Mouse (Mus musculus) midbrain, embryonic 10.5 days (tissue): ENCODE measurements at regions not wholly inside any gene's neighbourhood (a gene's known extent, or its start where the extent isn't known, plus 50 kb on each side); places are given as distances from the start of the nearest gene placed in this dataset.

Source experiments
- DNase-seq: peaks from one replicate; pipeline ENCODE4 v3.0.0-alpha.2; 2017; ENCODE audit warnings: low spot score
- H3K27ac ChIP-seq: fragments of 300-500 bp; sonication (generic); replicated peaks from 2 replicates; pipeline ENCODE4 v1.5.1; 2016; ENCODE audit warnings: mild to moderate bottlenecking
- H3K27me3 ChIP-seq: fragments of 300-500 bp; sonication (generic); 2 replicates; pipeline ENCODE4 v1.6.1; 2016; ENCODE audit warnings: low read depth, mild to moderate bottlenecking; ENCODE audit not compliant: poor library complexity, severe bottlenecking
- H3K36me3 ChIP-seq: fragments of 300-500 bp; sonication (generic); 2 replicates; pipeline ENCODE4 v1.6.1; 2016; ENCODE audit warnings: mild to moderate bottlenecking, moderate library complexity
- H3K4me1 ChIP-seq: fragments of 300-500 bp; sonication (generic); 2 replicates; pipeline ENCODE4 v1.6.1; 2016
- H3K4me3 ChIP-seq: fragments of 300-500 bp; sonication (generic); 2 replicates; pipeline ENCODE4 v1.5.1; 2016; ENCODE audit warnings: mild to moderate bottlenecking, moderate library complexity
- H3K9me3 ChIP-seq: fragments of 300-500 bp; sonication (generic); replicated peaks from 2 replicates; pipeline ENCODE4 v1.6.1; 2016; ENCODE audit warnings: mild to moderate bottlenecking
- WGBS: fragments of 180-500 bp; shearing (Covaris S2); methylation state at CpG from one replicate; pipeline ENCODE4 v1.1.7; 2016; 5-methylcytosine and 5-hydroxymethylcytosine counted together

DNA sequence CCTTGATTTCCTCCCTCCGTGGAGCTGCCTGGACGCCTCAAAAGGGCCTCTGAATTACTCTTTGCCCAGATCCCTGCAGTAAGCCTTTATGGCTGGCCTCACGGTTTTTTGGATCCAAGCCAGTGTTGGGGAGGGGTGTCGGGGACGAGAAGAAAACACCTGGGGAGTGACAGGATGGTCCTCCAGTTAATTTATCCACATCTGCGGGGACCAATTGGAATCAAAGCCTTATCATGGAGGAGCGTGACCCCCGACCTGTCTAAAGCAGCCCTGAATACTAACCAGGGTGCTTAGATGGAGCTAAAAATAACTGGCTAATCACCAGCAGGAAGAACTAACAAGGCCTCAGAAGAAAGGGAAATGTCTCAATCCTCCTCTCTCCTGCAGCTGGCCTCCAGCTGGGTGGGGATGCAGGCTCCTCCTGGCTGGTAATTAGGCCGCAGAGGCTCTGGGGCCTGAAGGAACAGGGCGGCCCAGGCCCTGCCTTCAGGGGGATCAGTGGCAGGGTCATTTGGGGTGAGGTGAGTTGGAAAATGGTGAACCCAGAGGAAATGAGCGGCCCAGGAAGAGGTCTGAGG, 107.2 kb upstream of the Atp1a1 start:
- 8% methylated on average over 11 of the region's 11 CpGs for WGBS
- H3K4me3 ChIP-seq: no peak overlapping the region

DNA sequence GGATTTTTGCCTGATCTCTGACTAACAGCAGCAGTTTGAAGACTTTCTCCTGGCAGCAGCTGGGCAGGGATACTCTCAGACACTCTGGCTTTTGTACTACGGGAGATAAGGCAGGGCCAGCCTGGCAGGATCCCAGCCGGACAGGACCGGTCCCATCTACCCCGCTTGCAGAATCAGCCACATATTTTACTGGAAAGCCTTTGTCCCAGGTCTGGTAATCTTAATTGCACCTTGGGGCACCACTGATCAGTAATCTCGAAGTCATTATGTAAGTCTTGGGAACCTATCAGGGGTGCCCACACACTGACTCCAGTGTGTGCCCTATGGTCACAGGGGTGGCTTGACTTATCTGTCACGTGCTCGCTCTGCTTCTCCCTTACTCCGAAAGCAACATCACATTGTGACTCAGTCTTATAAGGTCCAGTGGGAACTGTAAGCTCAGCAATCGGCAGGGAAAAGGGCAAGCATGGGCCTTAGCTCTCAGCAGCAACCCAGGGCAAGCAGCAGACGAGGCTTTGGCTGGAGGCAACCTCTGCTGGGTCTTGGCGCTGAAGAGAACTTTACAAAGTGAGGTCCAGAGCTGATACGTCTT, 105.0 kb upstream of the Atp1a1 start:
- Histone ChIP-seq H3K4me1 (peaks cover 28% of the 10 kb centered on the region), H3K36me3 (no peaks in the 10 kb centered on the region), H3K9me3 (no peaks in the 10 kb centered on the region), H3K4me3 (no peak overlapping the region), H3K27me3 (peaks cover 11% of the 10 kb centered on the region; the same call in 1 of the 2 replicates), H3K27ac (no peak overlapping the region)
- DNase-seq: no peak
- WGBS: 88% methylated on average over 12 of the region's 12 CpGs

More for the DNA sequence above, 107.2 kb upstream of the Atp1a1 start:
- Histone ChIP-seq H3K4me1 (peaks cover 28% of the 10 kb centered on the region), H3K9me3 (no peaks in the 10 kb centered on the region), H3K27me3 (peaks cover 11% of the 10 kb centered on the region; the same call in 1 of the 2 replicates), H3K27ac (peak overlapping the region; percentile 39), H3K36me3 (no peaks in the 10 kb centered on the region)
- peak; percentile 41 for DNase-seq

DNA sequence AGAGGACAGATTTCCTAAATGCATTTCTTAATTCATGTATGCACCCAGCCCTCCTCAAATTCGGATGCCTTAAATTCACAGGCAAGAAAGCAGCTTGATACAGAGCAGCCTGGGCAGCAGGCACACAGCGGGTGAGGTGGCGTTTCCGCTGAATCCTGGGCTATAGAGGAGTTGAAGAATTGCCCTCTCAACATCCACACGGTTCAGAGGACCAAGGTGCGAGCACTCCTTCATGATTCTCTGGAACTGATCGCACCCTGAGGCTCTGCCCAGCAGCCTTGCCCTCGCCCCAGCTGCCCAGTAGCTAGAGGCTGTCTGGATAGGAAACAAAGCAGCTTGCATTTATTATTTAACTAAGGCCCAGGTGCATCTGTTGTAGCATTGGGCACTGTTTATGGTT, 104.3 kb upstream of the Atp1a1 start:
- no peak for DNase-seq
- Histone ChIP-seq H3K27me3 (peaks cover 11% of the 10 kb centered on the region; the same call in 1 of the 2 replicates), H3K4me3 (no peak overlapping the region), H3K27ac (0 out of 2 replicates have a peak overlapping the region, but pooled peaks have one; percentile 13), H3K9me3 (no peaks in the 10 kb centered on the region), H3K4me1 (peaks cover 28% of the 10 kb centered on the region), H3K36me3 (no peaks in the 10 kb centered on the region)
- WGBS: 84% methylated on average over 8 of the region's 8 CpGs

DNA sequence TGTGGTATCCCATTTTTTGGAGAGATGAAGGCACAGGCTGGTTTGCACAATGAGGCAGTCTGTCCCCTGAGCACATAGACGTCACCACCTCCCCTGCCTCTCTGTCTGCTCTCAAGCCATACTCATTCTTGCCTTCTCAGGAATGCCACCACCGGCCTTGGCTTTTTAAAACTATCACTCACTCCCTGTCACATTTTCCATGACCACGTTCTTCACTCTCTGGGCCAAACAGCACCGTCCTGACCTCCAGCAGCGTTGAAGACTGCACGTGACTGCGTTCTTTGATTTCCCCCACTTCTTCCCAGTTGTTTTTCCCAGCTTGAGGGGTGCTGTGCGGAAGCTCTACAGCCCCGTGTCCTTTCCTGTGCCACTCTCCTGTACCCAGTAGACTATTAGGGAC, 100.4 kb upstream of the Atp1a1 start:
- Histone ChIP-seq H3K27ac (no peak overlapping the region), H3K27me3 (no peaks in the 10 kb centered on the region; the same call in 1 of the 2 replicates), H3K4me1 (peaks cover 13% of the 10 kb centered on the region), H3K9me3 (no peaks in the 10 kb centered on the region), H3K4me3 (no peak overlapping the region), H3K36me3 (no peaks in the 10 kb centered on the region)
- DNase-seq: no peak
- WGBS: 84% methylated on average over 9 of the region's 9 CpGs

DNA sequence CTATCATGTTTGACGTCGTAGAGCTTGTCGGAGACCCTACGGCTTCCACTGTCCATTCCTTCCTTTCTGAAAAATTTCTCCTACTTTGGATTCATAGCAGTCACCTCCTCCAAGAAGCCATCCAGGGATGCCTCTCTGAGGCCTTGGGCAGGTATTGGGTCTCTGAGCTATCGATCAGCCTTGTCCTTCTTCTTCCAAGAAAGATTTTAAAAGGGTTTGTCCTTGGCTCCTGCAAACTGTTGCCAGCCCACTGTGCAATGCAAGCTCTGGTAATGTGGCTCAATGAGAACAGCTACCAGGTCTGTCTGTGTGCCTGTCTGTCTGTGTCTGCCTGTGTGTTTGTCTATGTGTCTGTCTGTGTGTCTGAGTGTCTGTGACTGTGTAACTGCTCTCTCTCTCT, 99.8 kb upstream of the Atp1a1 start:
- WGBS: 92% methylated on average over 5 of the region's 5 CpGs
- Histone ChIP-seq H3K27ac (no peak overlapping the region), H3K4me3 (no peak overlapping the region), H3K27me3 (no peaks in the 10 kb centered on the region), H3K36me3 (no peaks in the 10 kb centered on the region), H3K9me3 (no peaks in the 10 kb centered on the region), H3K4me1 (peaks cover 13% of the 10 kb centered on the region)
- no peak for DNase-seq

DNA sequence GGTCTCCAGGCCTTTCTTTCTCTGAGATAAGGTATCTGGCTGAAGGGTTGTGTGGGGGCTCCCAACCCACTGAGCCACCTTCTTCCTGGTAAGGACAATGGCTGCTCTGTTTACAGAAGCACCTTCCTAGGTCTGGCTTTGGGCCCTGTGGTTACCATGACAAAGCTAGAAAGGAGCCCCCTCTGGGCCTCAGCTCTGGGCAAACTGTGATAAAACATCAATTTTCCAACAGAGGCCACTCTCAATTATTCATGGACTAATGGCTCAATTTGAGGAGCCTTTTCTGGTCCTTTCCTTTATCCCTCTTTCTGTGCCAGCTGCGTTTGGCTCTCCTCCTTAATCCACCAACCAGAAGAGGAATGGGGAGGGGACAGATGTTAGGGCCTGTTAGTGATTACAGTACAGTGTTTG, 97.3 kb upstream of the Atp1a1 start:
- Histone ChIP-seq H3K4me1 (peaks cover 13% of the 10 kb centered on the region), H3K4me3 (no peak overlapping the region), H3K27ac (peak overlapping the region; percentile 63), H3K36me3 (no peaks in the 10 kb centered on the region), H3K9me3 (no peaks in the 10 kb centered on the region; the same call in 1 of the 2 replicates), H3K27me3 (no peaks in the 10 kb centered on the region)
- DNase-seq: no peak
- 10% methylated on average over 1 of the region's 1 CpGs for WGBS

DNA sequence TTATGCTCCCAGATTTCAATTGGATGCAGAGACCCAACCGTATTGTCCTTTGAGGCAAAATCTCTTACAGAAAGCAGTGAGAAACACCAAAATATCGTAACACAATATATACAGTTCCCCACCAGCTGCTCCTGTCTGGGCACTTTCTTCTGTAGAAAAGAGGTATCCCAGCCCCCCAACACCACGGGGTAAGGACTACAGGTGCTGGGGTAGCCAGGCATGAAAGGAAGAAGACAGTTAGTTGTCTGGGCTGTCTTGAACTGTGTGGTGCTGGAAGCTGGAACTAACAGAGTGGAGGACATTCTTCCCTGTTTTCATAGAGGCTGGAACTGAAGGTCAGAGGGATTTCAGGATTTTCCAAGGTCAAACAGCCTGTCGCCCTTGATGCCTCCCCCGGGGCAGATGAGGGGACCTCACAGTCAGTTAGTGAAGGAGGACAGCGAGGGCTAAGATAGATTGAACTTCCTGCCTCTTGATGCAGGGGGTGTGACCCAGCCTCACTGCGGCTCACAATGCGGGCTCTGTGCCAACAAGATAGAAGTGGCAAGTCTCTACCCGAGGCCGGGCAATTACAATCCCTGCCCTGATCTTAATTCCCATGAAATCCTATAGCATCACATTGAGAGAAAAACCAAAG, 96.6 kb upstream of the Atp1a1 start:
- Histone ChIP-seq H3K9me3 (no peaks in the 10 kb centered on the region; the same call in 1 of the 2 replicates), H3K4me1 (peaks cover 13% of the 10 kb centered on the region), H3K36me3 (no peaks in the 10 kb centered on the region), H3K27ac (peak overlapping the region; percentile 63), H3K4me3 (no peak overlapping the region), H3K27me3 (no peaks in the 10 kb centered on the region)
- no peak for DNase-seq
- 84% methylated on average over 10 of the region's 10 CpGs for WGBS

DNA sequence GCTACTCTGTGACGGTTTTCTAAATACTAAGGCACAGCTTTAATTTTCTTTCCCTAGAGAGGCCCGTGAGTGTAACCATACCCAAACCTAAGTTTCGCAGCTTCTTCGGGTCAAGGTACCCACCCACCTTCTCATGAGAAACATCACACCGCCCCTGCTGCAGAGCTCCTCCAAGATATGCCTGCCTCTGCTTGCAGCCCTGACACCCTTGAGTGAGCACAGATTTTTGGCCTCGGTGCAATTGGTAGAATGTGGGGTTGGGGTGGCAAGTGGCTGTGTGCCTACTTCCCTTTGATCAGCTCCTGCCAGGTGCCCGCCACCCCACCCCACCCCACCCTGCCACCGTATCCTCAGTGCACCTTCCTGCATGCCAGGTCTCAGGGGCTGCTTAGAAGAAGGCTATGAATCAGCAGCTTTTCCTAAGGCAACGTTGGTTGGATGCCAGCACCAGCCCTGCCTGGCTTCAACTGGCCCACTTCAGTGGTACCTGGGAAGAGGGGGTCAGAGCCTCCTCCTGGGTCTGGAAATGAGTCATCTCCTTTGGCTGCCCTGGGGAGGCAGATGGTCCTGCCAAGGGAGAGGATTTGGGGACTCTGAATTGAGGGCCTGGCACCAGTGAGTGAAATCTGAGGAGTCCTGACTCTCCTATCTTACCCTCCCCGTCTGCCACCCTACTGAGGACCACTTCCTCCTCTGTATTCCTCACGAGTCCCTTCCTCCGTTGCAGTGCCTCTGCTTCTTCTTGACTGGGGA, 95.6 kb upstream of the Atp1a1 start:
- DNase-seq: no peak

DNA sequence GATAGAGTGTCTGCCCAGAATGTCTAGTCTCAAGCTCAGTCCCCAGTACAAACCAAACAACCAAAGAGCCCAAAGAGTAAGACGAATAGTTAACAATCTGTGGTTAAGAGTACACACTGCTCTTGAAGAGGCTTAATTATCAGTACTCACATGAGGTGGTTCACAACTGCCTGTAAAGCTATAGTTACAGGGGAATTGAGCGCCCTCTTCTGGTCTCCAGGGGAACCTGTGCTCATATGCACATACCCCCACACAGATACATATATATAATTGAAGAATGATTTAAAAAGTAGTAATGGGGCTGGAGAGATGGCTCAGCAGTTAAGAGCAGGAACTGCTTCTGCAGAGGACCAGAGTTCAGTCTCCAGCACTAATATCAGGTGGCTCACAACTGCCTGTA, 92.3 kb upstream of the Atp1a1 start:
- no peak overlapping the region for H3K4me3 ChIP-seq
- WGBS: 80% methylated on average over 2 of the region's 2 CpGs
- H3K4me1 ChIP-seq: peaks cover 9% of the 10 kb centered on the region
- no peaks in the 10 kb centered on the region for H3K27me3 ChIP-seq
- DNase-seq: no peak
- H3K27ac ChIP-seq: no peak overlapping the region
- H3K36me3 ChIP-seq: no peaks in the 10 kb centered on the region
- H3K9me3 ChIP-seq: no peaks in the 10 kb centered on the region; the same call in 1 of the 2 replicates

More for the DNA sequence above, 95.6 kb upstream of the Atp1a1 start:
- H3K9me3 ChIP-seq: no peaks in the 10 kb centered on the region; the same call in 1 of the 2 replicates
- H3K4me1 ChIP-seq: peaks cover 13% of the 10 kb centered on the region
- no peak overlapping the region for H3K4me3 ChIP-seq
- no peaks in the 10 kb centered on the region for H3K27me3 ChIP-seq
- 79% methylated on average over 12 of the region's 12 CpGs for WGBS
- H3K36me3 ChIP-seq: no peaks in the 10 kb centered on the region
- no peak overlapping the region; the same call in 1 of the 2 replicates for H3K27ac ChIP-seq

DNA sequence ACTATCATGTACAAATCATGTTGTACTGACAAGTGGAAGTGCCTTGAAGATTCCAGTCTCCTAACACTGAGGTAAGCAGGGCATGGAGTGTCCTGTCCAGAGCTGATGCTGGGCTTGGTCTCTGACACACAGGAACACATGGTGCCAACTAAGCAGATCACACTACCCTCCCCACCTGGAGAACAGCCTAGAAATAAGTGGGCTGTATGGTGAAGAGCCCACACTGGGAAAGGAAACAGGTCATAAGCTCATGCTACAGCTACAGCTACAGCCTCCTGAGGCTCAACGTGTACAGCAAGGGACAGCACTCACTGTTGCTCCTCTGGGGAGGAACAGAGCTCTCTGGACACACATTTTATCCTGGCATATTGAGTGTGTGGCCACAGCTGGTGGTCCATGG, 89.8 kb upstream of the Atp1a1 start:
- DNase-seq: no peak
- H3K27ac ChIP-seq: no peak overlapping the region
- H3K27me3 ChIP-seq: no peaks in the 10 kb centered on the region
- 75% methylated on average over 1 of the region's 1 CpGs for WGBS
- no peaks in the 10 kb centered on the region; the same call in 1 of the 2 replicates for H3K9me3 ChIP-seq
- H3K4me3 ChIP-seq: no peak overlapping the region
- no peaks in the 10 kb centered on the region for H3K4me1 ChIP-seq
- H3K36me3 ChIP-seq: no peaks in the 10 kb centered on the region

DNA sequence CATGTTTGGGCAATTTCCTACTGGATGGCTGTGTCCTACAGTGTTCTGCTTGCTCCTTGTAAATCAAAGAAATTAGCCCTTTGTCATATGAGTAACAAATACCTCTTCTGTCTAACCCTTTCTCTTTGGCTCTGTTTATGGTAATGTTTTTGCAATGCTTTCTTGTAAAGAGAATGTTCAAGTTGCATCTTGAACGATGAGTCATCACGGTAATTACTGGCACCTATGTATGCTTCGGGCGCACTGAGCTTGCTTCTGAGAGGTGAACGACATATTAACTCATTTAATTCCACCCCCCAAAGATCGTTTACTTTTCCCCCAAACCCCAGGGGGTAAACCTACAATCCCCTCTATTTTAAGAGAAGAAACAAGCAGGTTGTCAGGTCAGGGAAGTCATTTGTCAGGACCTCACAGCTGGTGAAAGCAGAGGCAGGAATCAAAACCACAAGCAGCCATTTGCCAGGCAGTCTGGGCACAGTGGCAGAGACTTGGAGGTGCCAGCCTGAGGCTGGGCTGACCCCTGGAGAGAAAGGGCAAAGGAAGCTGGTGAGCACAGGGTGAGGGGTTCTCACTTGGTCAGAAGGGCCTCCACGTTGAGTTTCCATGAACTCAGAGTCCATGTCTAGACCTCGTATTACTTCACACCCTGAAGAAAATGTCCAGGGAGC, 87.6 kb upstream of the Atp1a1 start:
- H3K4me3 ChIP-seq: no peak overlapping the region
- no peaks in the 10 kb centered on the region for H3K4me1 ChIP-seq
- no peak overlapping the region for H3K27ac ChIP-seq
- no peak for DNase-seq
- H3K9me3 ChIP-seq: no peaks in the 10 kb centered on the region; the same call in 1 of the 2 replicates
- no peaks in the 10 kb centered on the region for H3K36me3 ChIP-seq
- no peaks in the 10 kb centered on the region for H3K27me3 ChIP-seq
- 83% methylated on average over 8 of the region's 8 CpGs for WGBS

DNA sequence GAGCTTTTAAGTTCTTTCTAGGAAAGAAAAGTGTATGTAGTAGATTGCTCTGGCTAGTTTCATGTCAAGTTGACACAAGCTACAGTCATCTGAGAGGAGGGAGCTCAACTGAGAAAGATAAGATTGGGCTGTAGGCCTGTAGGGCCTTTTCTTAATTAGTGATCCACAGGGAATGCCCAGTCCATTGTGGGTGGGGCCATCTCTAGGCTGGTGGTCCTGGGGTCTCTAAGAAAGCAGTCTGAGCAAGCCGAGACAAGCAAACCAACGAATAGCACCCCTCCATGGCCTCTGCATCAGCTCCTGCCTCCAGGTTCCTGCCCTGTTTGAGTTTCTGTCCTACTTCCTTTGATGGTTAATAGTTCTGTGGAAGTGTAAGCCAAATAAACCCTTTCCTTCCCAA, 86.3 kb upstream of the Atp1a1 start:
- WGBS: 67% methylated on average over 2 of the region's 2 CpGs
- Histone ChIP-seq H3K9me3 (no peaks in the 10 kb centered on the region), H3K27me3 (no peaks in the 10 kb centered on the region), H3K4me1 (no peaks in the 10 kb centered on the region), H3K4me3 (no peak overlapping the region), H3K27ac (no peak overlapping the region), H3K36me3 (no peaks in the 10 kb centered on the region)
- DNase-seq: no peak
